Comparison of ENCODE assay signal across 9 mouse cellular contexts in the genomic region with DNA sequence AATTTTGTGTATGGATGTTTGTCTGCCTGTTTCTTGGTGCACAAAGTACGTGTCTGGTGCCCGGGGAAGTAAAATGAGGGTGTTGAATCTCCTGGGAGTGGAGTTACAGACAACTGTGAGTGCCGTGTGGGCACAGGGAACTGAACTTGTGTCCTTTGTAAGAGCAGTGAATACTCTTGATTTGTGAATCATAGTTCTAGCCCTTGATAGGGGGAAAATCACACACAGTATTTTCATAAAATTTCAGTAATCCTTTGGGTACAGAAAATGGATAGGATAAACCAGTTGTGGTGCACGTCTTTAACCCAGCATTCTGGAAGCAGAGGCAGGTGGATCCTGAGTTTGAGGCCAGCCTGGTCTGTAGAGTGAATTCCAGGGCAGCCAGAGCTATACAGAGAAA. TPM values are rescaled to one million over a fixed set of nuclear protein-coding genes. Genes with fewer than 3 reads are reported as not detected.
DNase-seq lines count a peak whose midpoint lies in the region; ATAC-seq and TF ChIP-seq lines count a peak whose summit lies in the region.
"Had no signal": no experiment of that assay in that cellular context is flagged by ENCODE, and none has a peak within 500 bp of the region (broad histone marks: within the 10 kb centered on the region; RNA-seq: fewer than 3 reads in every experiment).

No protein-coding gene starts in this region.

- no peak for TF ChIP-seq CTCF in lung, embryonic 14.5 days (IDR thresholded peaks at IDR 0.05; ENCODE audit: low read depth)

- H3K4me3 ChIP-seq in lung, embryonic 14.5 days (ENCODE audit: low read depth, low read length), result peak overlapping the region; percentile 96
- peak overlapping the region; percentile 78 for H3K4me3 ChIP-seq in forebrain, embryonic 12.5 days (replicated peaks)
- H3K4me3 ChIP-seq in limb, embryonic 15.5 days, result peak overlapping the region; percentile 58; the same call in 1 of the 2 replicates
- peak overlapping the region; percentile 98 for H3K4me3 ChIP-seq in stomach, embryonic 15.5 days (replicated peaks)

- no peaks in the 10 kb centered on the region for H3K9me3 ChIP-seq in lung, embryonic 14.5 days (ENCODE audit: low read depth, low read length)
- H3K9me3 ChIP-seq in forebrain, embryonic 12.5 days, result no peaks in the 10 kb centered on the region
- no peaks in the 10 kb centered on the region for H3K9me3 ChIP-seq in limb, embryonic 15.5 days
- H3K9me3 ChIP-seq in stomach, embryonic 15.5 days, result no peaks in the 10 kb centered on the region

- H3K9ac ChIP-seq in lung, embryonic 14.5 days, result peak overlapping the region; percentile 96; the same call in 1 of the 2 replicates
- no peak overlapping the region for H3K9ac ChIP-seq in forebrain, embryonic 12.5 days
- no peak overlapping the region for H3K9ac ChIP-seq in limb, embryonic 15.5 days
- no peak overlapping the region for H3K9ac ChIP-seq in stomach, embryonic 15.5 days

- no peak overlapping the region for H3K27ac ChIP-seq in lung, embryonic 14.5 days (ENCODE audit: low read depth)
- H3K27ac ChIP-seq in forebrain, embryonic 12.5 days, result no peak overlapping the region
- no peak overlapping the region for H3K27ac ChIP-seq in limb, embryonic 15.5 days
- H3K27ac ChIP-seq in stomach, embryonic 15.5 days, result no peak overlapping the region

- ATAC-seq in lung, embryonic 14.5 days (ENCODE audit: insufficient read depth), result no peak
- no peak for ATAC-seq in forebrain, embryonic 12.5 days (ENCODE audit: low FRiP score)
- ATAC-seq in limb, embryonic 15.5 days (ENCODE audit: insufficient number of reproducible peaks, low FRiP score, low TSS enrichment, low read depth), result no peak
- no peak for ATAC-seq in stomach, embryonic 15.5 days (ENCODE audit: insufficient read depth, low FRiP score, low read depth)

- peak overlapping the region; percentile 79 for H3K4me2 ChIP-seq in lung, embryonic 14.5 days
- peak overlapping the region; percentile 56 for H3K4me2 ChIP-seq in forebrain, embryonic 12.5 days
- H3K4me2 ChIP-seq in limb, embryonic 15.5 days, result peak overlapping the region; percentile 47
- peak overlapping the region; percentile 57 for H3K4me2 ChIP-seq in stomach, embryonic 15.5 days

- peaks cover 7% of the 10 kb centered on the region; the same call in 1 of the 2 replicates for H3K36me3 ChIP-seq in lung, embryonic 14.5 days (ENCODE audit: insufficient read depth)
- no peaks in the 10 kb centered on the region for H3K36me3 ChIP-seq in forebrain, embryonic 12.5 days (replicated peaks)
- H3K36me3 ChIP-seq in limb, embryonic 15.5 days, result peaks cover under 1% of the 10 kb centered on the region; the same call in 1 of the 2 replicates
- 0 out of 2 replicates have a peak, but pooled peaks cover 2% of the 10 kb centered on the region for H3K36me3 ChIP-seq in stomach, embryonic 15.5 days

- no peaks in the 10 kb centered on the region for H3K27me3 ChIP-seq in lung, embryonic 14.5 days (ENCODE audit: insufficient read depth, low read length)
- H3K27me3 ChIP-seq in forebrain, embryonic 12.5 days, result no peaks in the 10 kb centered on the region
- no peaks in the 10 kb centered on the region for H3K27me3 ChIP-seq in limb, embryonic 15.5 days
- H3K27me3 ChIP-seq in stomach, embryonic 15.5 days (replicated peaks), result no peaks in the 10 kb centered on the region

- 78% methylated on average over 4 of the region's 4 CpGs for WGBS in lung, embryonic 14.5 days
- WGBS in forebrain, embryonic 12.5 days, result 82% methylated on average over 4 of the region's 4 CpGs
- 73% methylated on average over 4 of the region's 4 CpGs for WGBS in limb, embryonic 15.5 days
- 73% methylated on average over 4 of the region's 4 CpGs for WGBS in stomach, embryonic 15.5 days

- DNase-seq in lung, embryonic 14.5 days, result no peak
- no peak for DNase-seq in lung, adult 18-20 months
- no peak for DNase-seq in layer of hippocampus, adult 9-10 months (ENCODE audit: low spot score)
- no peak for DNase-seq in adrenal gland, postnatal 4 days (ENCODE audit: low spot score in 2 of 2)
- no peak for DNase-seq in gastrocnemius, postnatal 25 days
- DNase-seq: cerebellum, postnatal 36 days had no signal

- H3K4me1 ChIP-seq in lung, embryonic 14.5 days (ENCODE audit: insufficient read depth), result peaks cover 5% of the 10 kb centered on the region; the same call in 1 of the 2 replicates
- peaks cover 10% of the 10 kb centered on the region for H3K4me1 ChIP-seq in forebrain, embryonic 12.5 days
- H3K4me1 ChIP-seq in limb, embryonic 15.5 days, result peaks cover 6% of the 10 kb centered on the region; the same call in 1 of the 2 replicates
- H3K4me1 ChIP-seq in stomach, embryonic 15.5 days, result 0 out of 2 replicates have a peak, but pooled peaks cover 4% of the 10 kb centered on the region

RNA-seq across cellular contexts. Expression of a gene that starts 1.4 kb away (rescaled TPM):
- polyA plus RNA-seq in lung, embryonic 14.5 days (2014; fragmentation: Nextera tagmentation; extraction: Ambion mirVana), result 40.0 and 42.6 TPM in 2 replicates
- 23.9 and 28.4 TPM in 2 replicates for polyA plus RNA-seq in forebrain, embryonic 12.5 days (2016; fragmentation: Nextera tagmentation; extraction: Ambion mirVana)
- 38.7 and 40.9 TPM in 2 replicates for polyA plus RNA-seq in limb, embryonic 15.5 days (2015; fragmentation: Nextera tagmentation; extraction: Ambion mirVana)
- polyA plus RNA-seq in stomach, embryonic 15.5 days (2015; fragmentation: Nextera tagmentation; extraction: Ambion mirVana), result 39.8 and 41.2 TPM in 2 replicates
- total RNA-seq in adrenal gland, postnatal 4 days (2021), result 10 to 100 TPM; 23.2 to 25.9 TPM
- 1 to 10 TPM; 5.9 to 6.1 TPM for total RNA-seq in gastrocnemius, postnatal 25 days (2021)

RNA-seq across cellular contexts. Expression of a gene that starts 58.0 kb away (rescaled TPM):
- 25.8 and 26.7 TPM in 2 replicates for polyA plus RNA-seq in lung, embryonic 14.5 days (2014; fragmentation: Nextera tagmentation; extraction: Ambion mirVana)
- 28.5 and 39.7 TPM in 2 replicates for polyA plus RNA-seq in forebrain, embryonic 12.5 days (2016; fragmentation: Nextera tagmentation; extraction: Ambion mirVana)
- polyA plus RNA-seq in limb, embryonic 15.5 days (2015; fragmentation: Nextera tagmentation; extraction: Ambion mirVana), result 14.5 and 17.0 TPM in 2 replicates
- 15.9 and 16.9 TPM in 2 replicates for polyA plus RNA-seq in stomach, embryonic 15.5 days (2015; fragmentation: Nextera tagmentation; extraction: Ambion mirVana)
- 10 to 100 TPM; 38.2 to 39.0 TPM for total RNA-seq in adrenal gland, postnatal 4 days (2021)
- 10 to 100 TPM; 40.0 to 42.5 TPM for total RNA-seq in gastrocnemius, postnatal 25 days (2021)
